Mouse (Mus musculus) thymus, adult 2 months (tissue): ENCODE measurements at regions not wholly inside any gene's neighbourhood (a gene's known extent, or its start where the extent isn't known, plus 50 kb on each side); places are given as distances from the start of the nearest gene placed in this dataset.

Experiments used
- CTCF ChIP-seq: fragments of 200-500 bp; IDR thresholded peaks from 2 replicates; pipeline ENCODE4 v1.5.1; 2012; ENCODE audit warnings: mild to moderate bottlenecking, control low read depth, low read length, moderate library complexity, borderline replicate concordance; ENCODE audit not compliant: control insufficient read depth, poor library complexity, insufficient read depth; ENCODE audit errors: extremely low read depth
- POLR2A ChIP-seq: fragments of 200-500 bp; IDR thresholded peaks from 2 replicates; pipeline ENCODE4 v1.6.1; 2012; ENCODE audit warnings: mild to moderate bottlenecking, low read length, control low read depth, moderate library complexity; ENCODE audit not compliant: control insufficient read depth, poor library complexity, insufficient read depth; ENCODE audit errors: extremely low read depth

GRCm38 (mm10) chr13:113500373-113500990 is 117.9 kb downstream of the Snx18 start:
- no peak for TF ChIP-seq POLR2A
- no peak for TF ChIP-seq CTCF
